Mouse (Mus musculus) ES-E14 (cell line): ENCODE measurements around the gene Foxp4. TPM values are rescaled to one million over a fixed set of nuclear protein-coding genes. Genes with fewer than 3 reads are reported as not detected.

Source experiments
- DNase-seq: peaks from one replicate; pipeline ENCODE4 v3.0.0-alpha.2; 2013; ENCODE audit warnings: low read depth, low spot score
- H3K27ac ChIP-seq: 2 replicates; pipeline ENCODE4 v1.5.1; 2012; ENCODE audit warnings: low read depth, mild to moderate bottlenecking, low read length, moderate library complexity, mixed read lengths; ENCODE audit not compliant: poor library complexity, insufficient read depth, severe bottlenecking
- H3K36me3 ChIP-seq: 2 replicates; pipeline ENCODE4 v1.6.1; 2012; ENCODE audit warnings: mild to moderate bottlenecking, low read length, moderate library complexity, mixed read lengths; ENCODE audit not compliant: control insufficient read depth, poor library complexity, insufficient read depth, severe bottlenecking
- H3K4me1 ChIP-seq, 2 experiments: fragments of 150-350 bp in 1 of 2; sonication (generic) in 1 of 2; 2 replicates each; pipeline ENCODE4 v1.6.1; 2012; ENCODE audit warnings: low read length in 2 of 2, mild to moderate bottlenecking in 1 of 2, mixed read lengths in 1 of 2; ENCODE audit not compliant: control insufficient read depth in 2 of 2, insufficient read depth in 2 of 2, poor library complexity in 1 of 2
- H3K4me3 ChIP-seq, 2 experiments: fragments of 150-350 bp in 1 of 2; sonication (generic) in 1 of 2; 2 replicates each; pipeline ENCODE4 v1.5.1; 2012; ENCODE audit warnings: low read length in 2 of 2, low read depth in 1 of 2, mild to moderate bottlenecking in 1 of 2, mixed read lengths in 1 of 2; ENCODE audit not compliant: insufficient read depth in 1 of 2, poor library complexity in 1 of 2, severe bottlenecking in 1 of 2
- H3K9ac ChIP-seq: 2 replicates; pipeline ENCODE4 v1.6.1; 2012; ENCODE audit warnings: low read depth, mild to moderate bottlenecking, low read length, mixed read lengths; ENCODE audit not compliant: poor library complexity, insufficient read depth, severe bottlenecking
- H3K9me3 ChIP-seq: fragments of 150-350 bp; sonication (generic); 2 replicates; pipeline ENCODE4 v1.6.1; 2012; ENCODE audit warnings: low read depth, mild to moderate bottlenecking, low read length; ENCODE audit not compliant: control insufficient read depth, insufficient read depth
- CHD2 ChIP-seq: IDR thresholded peaks from 2 replicates; pipeline ENCODE4 v1.6.1; 2014; ENCODE audit warnings: mild to moderate bottlenecking, low read depth, low read length, inconsistent platforms
- HCFC1 ChIP-seq: IDR thresholded peaks from 2 replicates; pipeline ENCODE4 v1.6.1; 2012; ENCODE audit warnings: low read length, inconsistent platforms, borderline replicate concordance; ENCODE audit not compliant: insufficient read depth
- MAFK ChIP-seq: IDR thresholded peaks from 2 replicates; pipeline ENCODE4 v1.6.1; 2014; ENCODE audit warnings: mild to moderate bottlenecking, low read depth, low read length, inconsistent platforms; ENCODE audit not compliant: insufficient read depth
- ZC3H11A ChIP-seq: IDR thresholded peaks from 2 replicates; pipeline ENCODE4 v1.6.1; 2012; ENCODE audit warnings: low read depth, mild to moderate bottlenecking, inconsistent platforms, low read length, borderline replicate concordance
- ZNF384 ChIP-seq: IDR thresholded peaks from 2 replicates; pipeline ENCODE4 v1.6.1; 2012; ENCODE audit warnings: low read depth, low read length, inconsistent platforms
- in situ Hi-C, 2 experiments: fragments of 600-800 bp; cut with MboI; formaldehyde crosslinking; loops; one replicate each; pipeline ENCODE4 v1.15.1; 2025; ENCODE audit warnings: low sequenced_read_pairs in 2 of 2, inconsistent platforms in 1 of 2; ENCODE audit not compliant: unreplicated experiment in 2 of 2
- total RNA-seq: library from RNA; depleted of rRNA; stranded (reverse); fragments of 300-350 nt; gene quantifications from 2 replicates; pipeline ENCODE4 v1.2.3, GENCODE M21; 2012

The Foxp4 gene
- total RNA-seq, 1 experiment, result 25.2 TPM

DNA sequence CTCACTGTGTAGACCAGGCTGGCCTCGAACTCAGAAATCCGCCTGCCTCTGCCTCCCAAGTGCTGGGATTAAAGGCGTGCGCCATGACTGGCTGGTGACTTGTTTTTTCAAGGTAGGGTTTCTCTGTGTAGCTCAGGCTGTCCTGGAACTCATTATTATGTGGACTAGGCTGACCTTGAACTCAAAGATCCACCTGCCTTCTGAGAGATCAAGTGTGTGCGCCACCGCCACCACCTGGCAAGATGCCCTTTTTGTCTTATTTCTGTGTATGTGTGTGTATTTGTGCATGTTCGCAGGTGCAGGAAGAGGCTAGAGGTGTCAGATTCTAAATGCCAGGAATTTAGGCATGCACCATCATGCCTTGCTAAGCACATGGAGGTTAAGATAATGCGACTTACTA, 32.0 kb upstream of the Foxp4 start:
- DNase-seq, result no peak
- no peak overlapping the region for H3K4me3 ChIP-seq
- H3K4me1 ChIP-seq, result peaks cover 14 to 35% of the 10 kb centered on the region in 2 experiments
- no peak overlapping the region for H3K27ac ChIP-seq
- no peak overlapping the region for H3K9ac ChIP-seq
- H3K36me3 ChIP-seq, result no peaks in the 10 kb centered on the region
- TF ChIP-seq HCFC1, result no peak
- TF ChIP-seq ZC3H11A, result no peak
- H3K9me3 ChIP-seq, result no peaks in the 10 kb centered on the region
- in situ Hi-C loops, result no loop called here

GRCm38 (mm10) chr17:47955054-47955741, 30.8 kb upstream of the Foxp4 start:
- Histone ChIP-seq H3K4me3 (no peak overlapping the region), H3K4me1 (peaks cover 15 to 32% of the 10 kb centered on the region in 2 experiments), H3K9me3 (no peaks in the 10 kb centered on the region), H3K36me3 (no peaks in the 10 kb centered on the region), H3K27ac (no peak overlapping the region), H3K9ac (no peak overlapping the region)
- no peak for DNase-seq
- in situ Hi-C loops, result no loop called here
- TF ChIP-seq ZNF384 (no peak), MAFK (no peak), HCFC1 (no peak), CHD2 (no peak), ZC3H11A (no peak)

DNA sequence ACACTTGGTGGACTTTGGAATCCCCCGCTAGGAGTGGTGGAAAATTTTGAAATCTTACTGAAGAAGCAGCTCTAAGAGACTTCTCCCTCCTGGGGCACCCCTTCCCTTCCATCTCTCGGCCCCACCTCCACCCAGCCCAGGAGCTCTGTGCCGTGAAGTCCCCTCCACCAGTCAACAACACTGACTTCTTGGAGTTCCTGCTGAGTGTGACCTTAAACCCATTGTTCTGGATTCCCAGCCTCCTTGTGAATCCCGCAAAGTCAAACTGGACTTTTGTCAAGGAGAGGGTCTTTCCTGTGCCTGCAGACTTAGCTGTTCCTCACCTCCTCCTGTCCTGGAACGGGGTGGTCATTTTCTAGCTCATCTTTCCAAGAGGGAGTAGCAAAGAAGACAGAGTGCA, 28.8 kb upstream of the Foxp4 start:
- DNase-seq, result no peak
- in situ Hi-C loops, result no loop called here
- no peak overlapping the region for H3K9ac ChIP-seq
- peaks cover 14 to 26% of the 10 kb centered on the region in 2 experiments for H3K4me1 ChIP-seq
- TF ChIP-seq CHD2 (no peak), ZNF384 (no peak), ZC3H11A (no peak), MAFK (no peak), HCFC1 (no peak)
- no peaks in the 10 kb centered on the region for H3K36me3 ChIP-seq
- H3K9me3 ChIP-seq, result no peaks in the 10 kb centered on the region
- no peak overlapping the region for H3K4me3 ChIP-seq
- H3K27ac ChIP-seq, result no peak overlapping the region

- no peak overlapping the region for H3K9ac ChIP-seq
These were observed 28.1 kb upstream of the Foxp4 start for GRCm38 (mm10) chr17:47952368-47953081.

More at GRCm38 (mm10) chr17:47952368-47953081, 28.1 kb upstream of the Foxp4 start:
- Histone ChIP-seq H3K36me3 (no peaks in the 10 kb centered on the region), H3K4me3 (0 out of 4 replicates have a peak overlapping the region, but pooled peaks of 1 of the 2 experiments have one; percentile 13), H3K9me3 (no peaks in the 10 kb centered on the region), H3K27ac (no peak overlapping the region), H3K4me1 (peaks cover 14 to 21% of the 10 kb centered on the region in 2 experiments)
- DNase-seq, result no peak
- TF ChIP-seq MAFK (no peak), ZC3H11A (no peak), HCFC1 (no peak), CHD2 (no peak), ZNF384 (no peak)
- in situ Hi-C loops, result no loop called here
